Mouse (Mus musculus) hindlimb bud, embryonic 11.5 days (tissue): ENCODE results near the gene Ntrk1.

ENCODE experiments used
- DNase-seq: peaks from one replicate; pipeline ENCODE4 v3.0.0-alpha.2; 2012; ENCODE audit warnings: low read depth, low spot score; ENCODE audit errors: extremely low spot score

Gene Ntrk1

GRCm38 (mm10) chr3:87755964-87756363 is 39.0 kb downstream of the Ntrk1 start:
- DNase-seq: no peak

GRCm38 (mm10) chr3:87753829-87754228 is 41.1 kb downstream of the Ntrk1 start:
- DNase-seq: no peak

GRCm38 (mm10) chr3:87752567-87752966 is 42.4 kb downstream of the Ntrk1 start:
- no peak for DNase-seq

DNA sequence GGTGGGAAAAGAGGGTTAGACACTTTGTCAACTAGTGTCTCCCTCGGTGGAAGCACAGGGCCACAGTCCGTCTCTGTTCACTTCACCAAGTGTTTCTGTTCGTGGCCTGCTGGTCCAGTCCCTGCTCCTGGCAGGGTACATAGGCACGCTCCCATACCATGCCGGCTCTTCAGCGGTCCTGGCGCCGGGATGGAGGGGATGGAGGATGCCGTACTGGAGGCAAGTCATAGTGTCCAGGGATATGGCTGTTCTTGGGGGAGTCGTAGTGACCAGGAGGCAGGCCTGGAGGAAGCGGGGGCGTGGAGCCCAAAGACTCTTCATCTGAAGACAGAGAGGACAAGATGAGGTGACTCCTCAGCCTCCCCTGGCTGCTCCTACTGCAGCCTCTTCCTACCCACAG is 45.0 kb downstream of the Ntrk1 start:
- no peak for DNase-seq

GRCm38 (mm10) chr3:87749036-87749435 is 45.9 kb downstream of the Ntrk1 start:
- no peak for DNase-seq

- DNase-seq: no peak
These were observed 46.5 kb downstream of the Ntrk1 start, which contains the start of gene Lrrc71 for GRCm38 (mm10) chr3:87748431-87748830. TSS of gene Lrrc71 (minus strand) at chr3:87748625.

GRCm38 (mm10) chr3:87745036-87745659 is 49.8 kb downstream of the Ntrk1 start:
- DNase-seq: no peak

DNA sequence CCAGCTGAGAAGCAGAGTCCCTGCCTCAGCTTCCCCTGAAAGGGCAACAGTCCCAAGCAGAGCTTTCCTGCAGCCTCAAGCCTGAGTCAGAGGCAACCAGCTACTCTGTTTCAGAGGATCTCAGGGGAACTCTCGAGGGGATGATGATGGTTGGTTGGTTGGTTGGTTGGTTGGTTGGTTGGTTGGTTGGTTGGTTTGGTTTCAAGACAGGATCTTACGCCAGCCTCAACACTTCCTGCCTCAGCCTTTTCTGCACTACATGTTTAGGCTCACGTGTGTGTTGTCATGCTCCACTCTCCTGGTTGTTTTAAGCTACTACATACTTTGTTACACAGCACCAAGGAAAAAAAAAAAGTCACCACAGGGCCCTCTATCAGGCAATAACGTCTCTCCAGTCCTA is 51.0 kb downstream of the Ntrk1 start:
- no peak for DNase-seq

- no peak for DNase-seq
These were observed 52.2 kb downstream of the Ntrk1 start for GRCm38 (mm10) chr3:87742735-87743134.

DNA sequence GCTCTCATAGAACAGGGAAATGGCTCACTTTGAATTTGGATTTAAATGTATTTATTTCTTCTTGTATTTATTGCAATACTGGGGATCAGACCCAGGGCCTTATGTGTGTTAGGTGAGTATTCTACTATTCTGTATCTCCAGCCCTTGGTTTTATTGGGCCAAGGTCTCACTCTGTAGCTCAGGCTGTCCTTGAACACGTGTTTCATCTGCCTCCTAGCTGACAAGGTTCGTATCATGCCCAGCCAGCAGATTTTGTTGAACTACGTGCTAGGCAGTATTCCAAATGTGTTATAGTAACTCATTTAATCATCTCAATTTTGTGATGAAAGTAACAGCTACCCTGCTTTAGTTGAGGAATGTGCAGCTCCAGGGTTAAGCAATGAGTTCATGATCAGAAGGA is 52.9 kb downstream of the Ntrk1 start:
- DNase-seq: no peak

GRCm38 (mm10) chr3:87738906-87739305 is 56.1 kb downstream of the Ntrk1 start:
- no peak for DNase-seq

GRCm38 (mm10) chr3:87735335-87735734 is 59.6 kb downstream of the Ntrk1 start:
- DNase-seq: no peak

DNA sequence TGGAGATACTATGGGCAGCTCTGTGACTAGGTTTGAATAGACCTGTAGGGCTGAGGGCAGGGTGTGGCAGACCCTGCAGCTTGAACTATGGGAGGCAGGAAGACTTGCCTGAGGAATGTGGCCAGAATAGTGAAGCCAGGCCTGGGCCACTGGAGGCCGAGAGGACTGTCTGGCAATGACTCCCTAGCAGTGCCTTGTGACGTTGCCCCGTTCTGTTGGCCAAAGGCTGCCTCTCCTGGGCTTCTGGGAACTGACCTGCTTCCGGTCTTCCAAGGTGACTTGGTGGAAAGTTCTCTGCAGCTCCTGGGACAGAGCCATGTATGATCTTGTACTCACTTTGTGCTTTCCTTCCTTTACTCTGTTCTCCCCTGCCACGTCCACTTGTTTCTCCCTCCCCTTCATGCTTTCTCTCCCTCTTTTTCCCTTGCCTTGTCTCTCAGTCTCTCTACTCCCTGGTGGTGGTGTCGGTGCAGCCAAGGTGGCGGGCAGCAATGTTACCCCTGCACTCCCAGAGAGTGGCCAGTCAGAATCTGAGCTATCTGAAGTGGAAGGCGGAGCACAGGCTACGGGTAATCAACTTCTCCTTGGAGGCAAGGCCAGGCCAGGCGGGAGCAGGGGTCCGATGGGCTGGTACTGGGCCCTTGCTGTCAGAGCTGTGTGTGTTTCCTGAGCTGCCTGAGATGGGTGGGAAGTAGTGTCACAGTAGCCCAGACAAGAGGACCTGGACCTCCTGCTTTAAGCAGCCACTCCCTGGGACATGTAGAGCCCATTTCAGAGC is 60.8 kb downstream of the Ntrk1 start:
- DNase-seq: no peak

DNA sequence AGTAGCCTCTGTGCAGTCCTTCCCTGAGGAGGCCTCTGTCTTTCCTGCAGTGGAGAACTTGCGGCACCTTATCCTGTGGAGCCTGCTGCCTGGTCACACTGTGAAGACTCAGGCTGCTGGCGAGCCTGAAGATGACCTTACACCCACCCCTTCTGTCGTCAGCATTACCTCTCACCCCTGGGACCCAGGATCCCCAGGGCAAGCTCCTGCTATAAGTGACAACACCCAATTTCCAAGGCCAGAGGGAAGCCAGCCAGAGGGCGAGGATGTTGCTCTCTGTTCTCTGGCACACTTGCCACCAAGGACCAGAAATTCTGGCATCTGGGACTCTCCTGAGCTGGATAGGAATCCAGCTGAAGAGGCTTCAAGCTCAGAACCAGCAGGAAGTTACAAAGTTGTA is 61.9 kb downstream of the Ntrk1 start:
- DNase-seq: no peak

DNA sequence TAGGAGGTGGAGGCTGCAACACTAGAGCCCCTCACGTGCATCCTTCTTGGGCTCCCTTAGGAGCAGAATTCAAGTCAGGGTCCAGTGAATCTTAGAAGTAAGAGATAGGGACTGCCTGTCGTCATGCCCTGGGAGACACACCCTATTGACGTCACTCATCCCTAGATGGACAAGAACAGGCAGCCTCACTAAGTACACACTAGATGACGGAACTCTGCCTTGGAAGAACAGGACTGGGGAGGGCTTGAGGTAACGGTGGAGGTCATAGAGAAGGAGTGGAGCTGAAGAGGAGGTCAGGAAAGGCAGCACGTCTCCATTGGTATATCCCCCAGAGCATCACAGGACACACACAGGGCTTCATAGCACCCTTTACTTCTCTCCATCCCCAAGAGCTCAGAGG is 66.3 kb downstream of the Ntrk1 start:
- no peak for DNase-seq
